Comparison of ENCODE assay signal across 7 mouse cellular contexts in the genomic region with DNA sequence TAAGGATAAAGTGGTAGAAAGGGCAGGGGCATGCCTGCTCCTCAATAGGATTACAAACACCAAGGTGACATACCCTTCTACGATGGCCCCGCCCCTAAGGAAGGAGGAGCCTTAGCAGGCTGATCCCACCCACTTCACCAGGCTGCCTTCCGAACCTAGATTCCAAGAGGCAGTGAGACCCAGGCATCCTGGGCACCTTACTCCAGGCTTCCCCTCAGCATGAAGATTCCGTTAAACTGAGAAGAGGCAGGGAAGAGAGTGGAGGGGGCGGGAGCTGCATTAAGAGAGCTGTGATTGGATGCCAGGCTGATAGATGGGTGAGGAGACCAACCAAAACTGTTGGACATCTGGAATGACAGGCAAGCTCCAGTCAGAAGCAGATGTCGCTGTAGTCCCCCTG.
DNase-seq lines count a peak whose midpoint lies in the region; ATAC-seq and TF ChIP-seq lines count a peak whose summit lies in the region.

No protein-coding gene starts in this region.

- DNase-seq in brain, embryonic 14.5 days (ENCODE audit: low read depth) = peak; percentile 93
- peak; percentile 84 for DNase-seq in embryo, embryonic 9.5 days (ENCODE audit: extremely low spot score)
- DNase-seq in heart, adult 18-20 months = peak; percentile 42 to 44
- peak; percentile 26 for DNase-seq in kidney, adult 11 months
- DNase-seq in left cerebral cortex, postnatal 14 days (ENCODE audit: low spot score in 2 of 2) = peak; percentile 84 to 86
- peak; percentile 87 for DNase-seq in midbrain, embryonic 14.5 days
- DNase-seq in stomach, postnatal 0 days (ENCODE audit: low spot score) = peak; percentile 28

- no peak for TF ChIP-seq CTCF in brain, embryonic 14.5 days (IDR thresholded peaks at IDR 0.05; ENCODE audit: borderline replicate concordance, extremely low read depth, insufficient read depth, insufficient read length)
- no peak for TF ChIP-seq CTCF in stomach, postnatal 0 days (IDR thresholded peaks at IDR 0.05; ENCODE audit: low read depth)

- peaks cover 49% of the 10 kb centered on the region for H3K4me1 ChIP-seq in midbrain, embryonic 14.5 days (ENCODE audit: control insufficient read depth, insufficient read depth, low read length)
- H3K4me1 ChIP-seq in stomach, postnatal 0 days (replicated peaks; ENCODE audit: control insufficient read depth, insufficient read depth) = no peaks in the 10 kb centered on the region

- no peaks in the 10 kb centered on the region for H3K9me3 ChIP-seq in midbrain, embryonic 14.5 days (ENCODE audit: control insufficient read depth, low read length)
- no peaks in the 10 kb centered on the region for H3K9me3 ChIP-seq in stomach, postnatal 0 days (ENCODE audit: control insufficient read depth, low read length)

- peak overlapping the region; percentile 69 for H3K27ac ChIP-seq in midbrain, embryonic 14.5 days (replicated peaks; ENCODE audit: low read depth, low read length)
- no peak overlapping the region for H3K27ac ChIP-seq in stomach, postnatal 0 days (replicated peaks)

- H3K27me3 ChIP-seq in midbrain, embryonic 14.5 days (ENCODE audit: control insufficient read depth, insufficient read depth, low read length) = no peaks in the 10 kb centered on the region
- no peaks in the 10 kb centered on the region for H3K27me3 ChIP-seq in stomach, postnatal 0 days (ENCODE audit: control insufficient read depth, insufficient read depth, low read length)

- H3K9ac ChIP-seq in midbrain, embryonic 14.5 days (replicated peaks; ENCODE audit: low read length) = no peak overlapping the region; the same call in 1 of the 2 replicates
- no peak overlapping the region; the same call in 1 of the 2 replicates for H3K9ac ChIP-seq in stomach, postnatal 0 days (ENCODE audit: low read length)

- intact Hi-C loops in left cerebral cortex, postnatal 14 days (cut with DNase I) = no loop called here

- peak; percentile 81 for ATAC-seq in midbrain, embryonic 14.5 days (ENCODE audit: low FRiP score, low TSS enrichment)
- ATAC-seq in stomach, postnatal 0 days (ENCODE audit: low FRiP score, low TSS enrichment) = peak; percentile 70; the same call in 1 of the 2 replicates

- TF ChIP-seq POLR2A in brain, embryonic 14.5 days (IDR thresholded peaks at IDR 0.05; ENCODE audit: borderline replicate concordance, extremely low read depth, insufficient read depth, insufficient read length, poor library complexity, severe bottlenecking) = no peak

- H3K4me3 ChIP-seq in midbrain, embryonic 14.5 days (replicated peaks; ENCODE audit: low read depth, low read length) = peak overlapping the region; percentile 19
- H3K4me3 ChIP-seq in stomach, postnatal 0 days (ENCODE audit: low read depth, low read length) = peak overlapping the region; percentile 8; the same call in 1 of the 2 replicates

- WGBS in midbrain, embryonic 14.5 days = 1% methylated on average over 6 of the region's 6 CpGs
- WGBS in stomach, postnatal 0 days = 6% methylated on average over 6 of the region's 6 CpGs

- TF ChIP-seq EP300 in stomach, postnatal 0 days (optimal IDR thresholded peaks at IDR 0.05) = no peak

- H3K4me2 ChIP-seq in midbrain, embryonic 14.5 days (ENCODE audit: low read length) = peak overlapping the region; percentile 42
- H3K4me2 ChIP-seq in stomach, postnatal 0 days (replicated peaks; ENCODE audit: low read depth) = peak overlapping the region; percentile 41; the same call in 1 of the 2 replicates

- no peaks in the 10 kb centered on the region for H3K36me3 ChIP-seq in midbrain, embryonic 14.5 days (ENCODE audit: control insufficient read depth, insufficient read depth, low read length)
- H3K36me3 ChIP-seq in stomach, postnatal 0 days (ENCODE audit: control insufficient read depth, insufficient read depth, low read length) = no peaks in the 10 kb centered on the region

Comparison
In these comparisons a context has a peak if more than half of its experiments do, and no peak if none do; other contexts are left out.
1. DNase-seq: peak in every context shown above with its lines; median percentile 93 in brain, embryonic 14.5 days; 87 in midbrain, embryonic 14.5 days; 85 in left cerebral cortex, postnatal 14 days; 84 in embryo, embryonic 9.5 days; 43 in heart, adult 18-20 months; 28 in stomach, postnatal 0 days; 26 in kidney, adult 11 months.